Mouse (Mus musculus) CD4-positive naive resting alpha-beta T cell, adult 76 days (primary cell): ENCODE results near the gene Akap12. TPM values are rescaled to one million over a fixed set of nuclear protein-coding genes. Genes with fewer than 3 reads are reported as not detected.

Source experiments
- total RNA-seq: library from RNA; stranded (reverse); gene quantifications from one replicate; pipeline ENCODE4 v1.2.4, GENCODE M21; 2023

Gene Akap12
- total RNA-seq, result 3.7 TPM

DNA sequence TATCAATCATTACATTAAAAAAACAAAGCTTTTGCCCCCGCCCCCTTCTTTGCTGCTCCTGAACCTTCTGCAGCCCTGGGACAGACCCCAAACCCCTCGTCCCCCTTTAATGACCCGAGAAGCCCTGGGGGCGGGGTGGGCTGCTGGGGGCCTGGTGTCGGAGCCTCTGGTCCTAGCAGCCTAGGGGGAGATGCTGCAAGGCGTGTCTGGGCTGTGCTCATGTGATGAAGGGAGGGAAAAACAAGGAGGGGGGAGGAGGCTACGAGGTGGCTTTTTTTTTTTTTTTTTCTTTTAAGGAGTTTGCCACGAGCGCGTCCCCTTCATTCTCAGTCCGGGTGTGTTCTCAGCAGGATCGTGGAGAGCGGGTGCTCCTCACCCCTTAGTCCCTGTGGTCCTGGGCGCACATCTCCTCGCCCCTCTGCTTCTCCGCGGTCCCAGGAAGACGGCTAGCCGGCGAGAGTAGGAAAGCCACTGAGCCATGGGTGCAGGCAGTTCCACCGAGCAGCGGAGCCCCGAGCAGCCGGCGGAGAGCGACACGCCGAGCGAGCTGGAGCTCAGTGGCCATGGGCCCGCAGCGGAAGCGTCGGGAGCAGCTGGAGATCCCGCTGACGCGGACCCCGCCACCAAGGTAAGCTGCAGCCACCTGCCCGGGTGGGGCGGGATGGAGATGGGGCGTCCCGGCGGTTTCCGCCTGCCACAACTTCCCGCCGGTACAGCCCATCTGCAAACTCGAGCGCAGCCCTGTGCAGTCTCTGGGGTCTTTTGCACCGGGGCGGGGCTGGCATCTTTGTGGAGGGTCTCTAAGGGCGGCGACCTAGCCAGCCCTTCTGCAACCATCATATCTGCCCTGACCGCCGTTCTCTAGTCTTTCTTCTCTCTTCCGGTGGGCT lies at the start of gene Akap12:
Akap12 (plus strand) TSS at position 340 of the 890 bp plus-strand sequence.

DNA sequence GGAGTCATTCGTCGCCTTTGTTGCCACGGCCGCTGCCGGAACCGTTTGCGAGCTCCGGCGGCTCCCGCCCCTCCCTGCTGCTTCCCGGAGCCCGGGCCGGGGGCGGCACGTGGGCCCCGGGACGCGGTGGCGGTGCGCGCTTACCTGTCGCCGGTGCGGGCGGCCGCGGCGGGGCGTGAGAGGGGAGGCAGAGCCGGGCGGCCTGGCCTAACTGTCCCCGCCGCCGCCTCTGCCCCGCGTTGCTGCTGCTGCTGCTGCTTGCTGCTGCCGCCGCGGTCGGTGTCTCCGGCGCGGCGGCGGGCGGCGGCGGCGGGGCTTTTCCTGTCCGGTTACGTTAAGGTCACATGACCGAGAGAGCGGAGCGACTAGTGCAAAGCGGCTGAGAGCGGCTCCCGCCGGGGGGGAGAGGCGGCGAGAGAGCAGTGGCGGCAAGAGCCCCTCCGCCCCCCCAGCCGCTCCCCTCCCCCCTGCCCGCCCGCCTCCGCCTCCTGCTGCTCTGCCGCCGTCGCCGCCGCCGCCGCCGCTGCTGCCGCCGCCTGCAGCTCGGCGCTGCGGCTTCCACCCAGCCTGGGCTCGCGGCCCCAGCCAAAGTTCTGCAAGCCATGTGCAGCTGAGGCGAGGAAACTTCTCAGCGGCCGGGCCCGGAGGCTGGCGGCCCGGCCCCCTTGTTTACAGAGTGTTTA lies 121.7 kb downstream of the Akap12 start, which contains the start of gene Zbtb2:
Zbtb2 (minus strand) TSS at position 408 of the 683 bp plus-strand sequence.

Other genes starting within 250 kb of the Akap12 start
- 32.3 TPM for gene Zbtb2, start 121.7 kb downstream of the Akap12 start, total RNA-seq
- 44.5 TPM for gene Rmnd1, start 166.0 kb downstream of the Akap12 start, total RNA-seq
- 14.0 TPM for gene Armt1, start 166.1 kb downstream of the Akap12 start, total RNA-seq
- 0.53 TPM for gene Ccdc170, start 216.1 kb downstream of the Akap12 start, total RNA-seq